Mouse (Mus musculus): ENCODE measurements at regions not wholly inside any gene's neighbourhood (a gene's known extent, or its start where the extent isn't known, plus 50 kb on each side); places are given as distances from the start of the nearest gene placed in this dataset.

GRCm38 (mm10) chr8:26836552-26836951 is 140.6 kb upstream of the Zfp703 start:
- no peak for DNase-seq (ENCODE audit: low spot score)
- H3K27me3 ChIP-seq (ENCODE audit: insufficient read depth, poor library complexity, severe bottlenecking): peaks cover 23% of the 10 kb centered on the region
- H3K4me1 ChIP-seq (replicated peaks): peaks cover 49% of the 10 kb centered on the region
- 88% methylated on average over 7 of the region's 7 CpGs for WGBS
- no peaks in the 10 kb centered on the region for H3K36me3 ChIP-seq
- no peak overlapping the region for H3K4me3 ChIP-seq
- H3K27ac ChIP-seq: no peak overlapping the region
- H3K9me3 ChIP-seq: no peaks in the 10 kb centered on the region

- no peaks in the 10 kb centered on the region for H3K9me3 ChIP-seq
- H3K27ac ChIP-seq: 0 out of 2 replicates have a peak overlapping the region, but pooled peaks have one; percentile 2
- peaks cover 10% of the 10 kb centered on the region for H3K27me3 ChIP-seq (ENCODE audit: insufficient read depth, poor library complexity, severe bottlenecking)
- no peaks in the 10 kb centered on the region for H3K36me3 ChIP-seq
- no peak for DNase-seq (ENCODE audit: low spot score)
- 32% methylated on average over 2 of the region's 2 CpGs for WGBS
- H3K4me3 ChIP-seq: no peak overlapping the region
- peaks cover 43% of the 10 kb centered on the region for H3K4me1 ChIP-seq (replicated peaks)
Measured at GRCm38 (mm10) chr8:26840286-26840685, 136.8 kb upstream of the Zfp703 start.

- Histone ChIP-seq H3K9me3 (no peaks in the 10 kb centered on the region), H3K27me3 (ENCODE audit: insufficient read depth, poor library complexity, severe bottlenecking) (peaks cover 8% of the 10 kb centered on the region; the same call in 1 of the 2 replicates), H3K27ac (peak overlapping the region; percentile 42), H3K4me1 (replicated peaks) (peaks cover 45% of the 10 kb centered on the region), H3K36me3 (no peaks in the 10 kb centered on the region), H3K4me3 (no peak overlapping the region)
- DNase-seq (ENCODE audit: low spot score): no peak
- 59% methylated on average over 12 of the region's 12 CpGs for WGBS
Measured at GRCm38 (mm10) chr8:26840745-26841680, 136.1 kb upstream of the Zfp703 start.

GRCm38 (mm10) chr8:26843714-26844113 is 133.4 kb upstream of the Zfp703 start:
- WGBS: 64% methylated on average over 6 of the region's 6 CpGs
- no peak overlapping the region for H3K4me3 ChIP-seq

GRCm38 (mm10) chr8:26844132-26844808 is 132.9 kb upstream of the Zfp703 start:
- Histone ChIP-seq H3K4me3 (no peak overlapping the region), H3K36me3 (no peaks in the 10 kb centered on the region), H3K27ac (0 out of 2 replicates have a peak overlapping the region, but pooled peaks have one; percentile 2), H3K9me3 (no peaks in the 10 kb centered on the region), H3K27me3 (ENCODE audit: insufficient read depth, poor library complexity, severe bottlenecking) (peaks cover 5% of the 10 kb centered on the region; the same call in 1 of the 2 replicates), H3K4me1 (replicated peaks) (peaks cover 63% of the 10 kb centered on the region)
- 36% methylated on average over 8 of the region's 8 CpGs for WGBS
- DNase-seq (ENCODE audit: low spot score): peak; percentile 34

More at GRCm38 (mm10) chr8:26843714-26844113, 133.4 kb upstream of the Zfp703 start:
- DNase-seq (ENCODE audit: low spot score): no peak
- H3K36me3 ChIP-seq: no peaks in the 10 kb centered on the region
- no peak overlapping the region for H3K27ac ChIP-seq
- H3K9me3 ChIP-seq: no peaks in the 10 kb centered on the region
- peaks cover 5% of the 10 kb centered on the region; the same call in 1 of the 2 replicates for H3K27me3 ChIP-seq (ENCODE audit: insufficient read depth, poor library complexity, severe bottlenecking)
- peaks cover 58% of the 10 kb centered on the region for H3K4me1 ChIP-seq (replicated peaks)

GRCm38 (mm10) chr8:26844809-26845143 is 132.3 kb upstream of the Zfp703 start:
- no peak overlapping the region for H3K4me3 ChIP-seq
- H3K36me3 ChIP-seq: no peaks in the 10 kb centered on the region
- 78% methylated on average over 6 of the region's 6 CpGs for WGBS
- H3K4me1 ChIP-seq (replicated peaks): peaks cover 68% of the 10 kb centered on the region
- H3K27me3 ChIP-seq (ENCODE audit: insufficient read depth, poor library complexity, severe bottlenecking): peaks cover 5% of the 10 kb centered on the region; the same call in 1 of the 2 replicates
- no peak for DNase-seq (ENCODE audit: low spot score)
- 0 out of 2 replicates have a peak overlapping the region, but pooled peaks have one; percentile 2 for H3K27ac ChIP-seq
- no peaks in the 10 kb centered on the region for H3K9me3 ChIP-seq

GRCm38 (mm10) chr8:26845481-26846194 is 131.5 kb upstream of the Zfp703 start:
- Histone ChIP-seq H3K36me3 (no peaks in the 10 kb centered on the region), H3K4me1 (replicated peaks) (peaks cover 64% of the 10 kb centered on the region), H3K27ac (0 out of 2 replicates have a peak overlapping the region, but pooled peaks have one; percentile 8), H3K4me3 (no peak overlapping the region), H3K9me3 (no peaks in the 10 kb centered on the region), H3K27me3 (ENCODE audit: insufficient read depth, poor library complexity, severe bottlenecking) (peaks cover 5% of the 10 kb centered on the region; the same call in 1 of the 2 replicates)
- WGBS: 74% methylated on average over 11 of the region's 11 CpGs
- DNase-seq (ENCODE audit: low spot score): no peak

GRCm38 (mm10) chr8:26847009-26847408 is 130.1 kb upstream of the Zfp703 start:
- no peak for DNase-seq (ENCODE audit: low spot score)
- Histone ChIP-seq H3K27me3 (ENCODE audit: insufficient read depth, poor library complexity, severe bottlenecking) (peaks cover 3% of the 10 kb centered on the region; the same call in 1 of the 2 replicates), H3K9me3 (no peaks in the 10 kb centered on the region), H3K36me3 (no peaks in the 10 kb centered on the region), H3K4me3 (no peak overlapping the region), H3K27ac (0 out of 2 replicates have a peak overlapping the region, but pooled peaks have one; percentile 30), H3K4me1 (replicated peaks) (peaks cover 64% of the 10 kb centered on the region)
- 79% methylated on average over 9 of the region's 9 CpGs for WGBS

GRCm38 (mm10) chr8:26848098-26848772 is 128.9 kb upstream of the Zfp703 start:
- no peaks in the 10 kb centered on the region for H3K36me3 ChIP-seq
- peaks cover 63% of the 10 kb centered on the region for H3K4me1 ChIP-seq (replicated peaks)
- WGBS: 77% methylated on average over 17 of the region's 17 CpGs
- peak overlapping the region; percentile 35; the same call in 1 of the 2 replicates for H3K27ac ChIP-seq
- H3K27me3 ChIP-seq (ENCODE audit: insufficient read depth, poor library complexity, severe bottlenecking): no peaks in the 10 kb centered on the region
- no peak for DNase-seq (ENCODE audit: low spot score)
- no peaks in the 10 kb centered on the region for H3K9me3 ChIP-seq
- no peak overlapping the region for H3K4me3 ChIP-seq

GRCm38 (mm10) chr8:26848955-26849684 is 128.0 kb upstream of the Zfp703 start:
- no peaks in the 10 kb centered on the region for H3K9me3 ChIP-seq
- H3K27me3 ChIP-seq (ENCODE audit: insufficient read depth, poor library complexity, severe bottlenecking): no peaks in the 10 kb centered on the region
- 68% methylated on average over 19 of the region's 19 CpGs for whole genome bisulfite sequencing
- peak overlapping the region; percentile 40; the same call in 1 of the 2 replicates for H3K27ac ChIP-seq
- no peak for DNase-seq (ENCODE audit: low spot score)
- no peaks in the 10 kb centered on the region for H3K36me3 ChIP-seq
- H3K4me1 ChIP-seq (replicated peaks): peaks cover 59% of the 10 kb centered on the region
- H3K4me3 ChIP-seq: no peak overlapping the region

- Histone ChIP-seq H3K4me3 (no peak overlapping the region), H3K27ac (no peak overlapping the region), H3K27me3 (ENCODE audit: insufficient read depth, poor library complexity, severe bottlenecking) (no peaks in the 10 kb centered on the region), H3K9me3 (no peaks in the 10 kb centered on the region), H3K4me1 (replicated peaks) (peaks cover 36% of the 10 kb centered on the region), H3K36me3 (no peaks in the 10 kb centered on the region)
- no peak for DNase-seq (ENCODE audit: low spot score)
- 83% methylated on average over 18 of the region's 18 CpGs for WGBS
Measured at GRCm38 (mm10) chr8:26851871-26852800, 125.0 kb upstream of the Zfp703 start.

Data from hindbrain, embryonic 10.5 days (tissue).